Mouse (Mus musculus) liver, embryonic 14.5 days (tissue): ENCODE measurements around the gene Fxyd3.

Source experiments
- CTCF ChIP-seq: IDR thresholded peaks from 2 replicates; pipeline ENCODE4 v1.5.1; 2016; ENCODE audit warnings: antibody characterized with exemption, low read depth, control low read depth
- EP300 ChIP-seq: IDR thresholded peaks from 2 replicates; pipeline ENCODE4 v1.6.1; 2016; ENCODE audit warnings: antibody characterized with exemption, low read depth

GRCm38 (mm10) chr7:31077470-31077869, 966 bp upstream of the Fxyd3 start:
- no peak for TF ChIP-seq CTCF
- TF ChIP-seq EP300 = no peak
